Mouse (Mus musculus): ENCODE measurements at regions not wholly inside any gene's neighbourhood (a gene's known extent, or its start where the extent isn't known, plus 50 kb on each side); places are given as distances from the start of the nearest gene placed in this dataset.
"Not testable (repeated sequence)": the region's sequence is repeated elsewhere in the genome, so short reads cannot be mapped to it uniquely, and the experiment has no call there.

DNA sequence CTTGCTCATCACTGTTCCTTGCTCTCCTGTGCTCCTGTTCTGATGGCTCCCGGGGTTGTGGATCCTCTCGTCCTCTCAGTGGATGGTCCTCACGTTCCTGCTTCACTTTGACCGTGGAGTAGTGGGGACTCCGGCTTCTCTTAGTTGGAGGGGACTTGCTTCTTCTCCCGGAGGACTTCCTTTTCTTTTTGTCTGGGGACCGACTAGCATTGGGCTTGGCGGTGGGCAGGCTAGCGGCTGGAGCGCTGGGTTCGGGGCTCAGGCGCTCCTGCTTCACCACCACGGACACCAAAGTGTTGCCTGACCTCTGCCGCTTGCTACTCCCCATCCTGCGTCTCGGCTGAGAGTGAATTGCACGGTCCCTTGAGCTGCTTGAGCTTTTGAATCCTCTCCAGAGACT is 53.9 kb upstream of the Fam174b start:
- TF ChIP-seq CTCF (IDR thresholded peaks at IDR 0.05; ENCODE audit: borderline replicate concordance, insufficient read depth, low read length); POLR2A (IDR thresholded peaks at IDR 0.05; ENCODE audit: low read depth, low read length): not testable (repeated sequence)
